Mouse (Mus musculus) colon, adult 2 months (tissue): ENCODE measurements around the gene Vmn1r52. TPM values are rescaled to one million over a fixed set of nuclear protein-coding genes. Genes with fewer than 3 reads are reported as not detected.

Experiments
- polyA plus RNA-seq: library from polyadenylated mRNA; depleted of rRNA; stranded (reverse); fragments of >200 nt; gene quantifications from 2 replicates; pipeline ENCODE4 v1.2.3, GENCODE M21; 2012; rRNA removed

Gene Vmn1r52
- polyA plus RNA-seq: not detected in 2 replicates

GRCm38 (mm10) chr6:90174508-90174907 lies at the start of gene Vmn1r52:
TSS of gene Vmn1r52 (plus strand) at chr6:90174808.

DNA sequence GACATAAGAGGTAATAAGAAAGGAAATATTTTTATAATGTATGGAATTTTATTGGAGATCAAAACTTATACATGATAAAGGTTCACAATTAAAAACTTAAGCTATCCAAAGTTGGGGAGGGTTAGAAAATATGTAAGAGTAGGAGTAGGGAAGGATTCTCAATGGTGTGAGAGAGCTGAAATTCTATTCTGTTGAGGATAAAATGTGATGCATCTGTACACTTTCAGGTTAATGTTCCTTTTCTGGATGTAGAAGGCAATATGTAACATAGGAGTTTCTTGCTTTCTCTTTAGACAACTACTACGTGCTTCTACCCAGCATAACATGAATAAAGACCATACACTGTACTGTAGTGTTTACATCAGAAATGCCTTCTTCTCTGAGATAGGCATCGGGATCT lies 27.9 kb downstream of the Vmn1r52 start, which contains the start of gene V1ra8:
TSS of gene V1ra8 (plus strand) at position 301 of the 400 bp plus-strand sequence.

GRCm38 (mm10) chr6:90224338-90224737 lies 49.7 kb downstream of the Vmn1r52 start, which contains the start of gene Vmn1r53:
TSS of gene Vmn1r53 (minus strand) at chr6:90224438.

Other genes with a start within 250 kb of the Vmn1r52 start
- not detected in 2 replicates for gene Vmn1r45, start 234.2 kb upstream of the Vmn1r52 start, polyA plus RNA-seq
- gene Vmn1r46, start 205.5 kb upstream of the Vmn1r52 start, polyA plus RNA-seq: not detected in 2 replicates
- not detected in 2 replicates for gene Vmn1r47, start 158.7 kb upstream of the Vmn1r52 start, polyA plus RNA-seq
- gene Vmn1r48, start 138.0 kb upstream of the Vmn1r52 start, polyA plus RNA-seq: not detected in 2 replicates
- not detected in 2 replicates for gene Vmn1r49, start 96.3 kb upstream of the Vmn1r52 start, polyA plus RNA-seq
- not detected in 2 replicates for gene Vmn1r50, start 73.4 kb upstream of the Vmn1r52 start, polyA plus RNA-seq
- not detected in 2 replicates for gene Vmn1r51, start 52.2 kb upstream of the Vmn1r52 start, polyA plus RNA-seq
- not detected in 2 replicates for gene V1ra8, start 28.0 kb downstream of the Vmn1r52 start, polyA plus RNA-seq
- gene Vmn1r53, start 49.6 kb downstream of the Vmn1r52 start, polyA plus RNA-seq: 0.10 TPM in 1 of 2 replicates, not detected in the other
- not detected in 2 replicates for gene Vmn1r54, start 71.5 kb downstream of the Vmn1r52 start, polyA plus RNA-seq
- gene BC048671, start 126.4 kb downstream of the Vmn1r52 start, polyA plus RNA-seq: not detected in 2 replicates
- gene Chst13, start 150.4 kb downstream of the Vmn1r52 start, polyA plus RNA-seq: 0.57 and 1.4 TPM in 2 replicates
- gene Uroc1, start 158.5 kb downstream of the Vmn1r52 start, polyA plus RNA-seq: not detected in 2 replicates
- gene Zxdc, start 194.7 kb downstream of the Vmn1r52 start, polyA plus RNA-seq: 29.1 and 35.4 TPM in 2 replicates